Mouse (Mus musculus): ENCODE measurements around the gene Lcp2.

GRCm38 (mm10) chr11:34061740-34062139, 15.0 kb downstream of the Lcp2 start:
- no peak for TF ChIP-seq CTCF (IDR thresholded peaks at IDR 0.05; ENCODE audit: low read depth, low read length)
- TF ChIP-seq EP300 (IDR thresholded peaks at IDR 0.05; ENCODE audit: insufficient read depth, low read depth, low read length), result no peak

Data from ES-Bruce4 (cell line).